Mouse (Mus musculus): ENCODE measurements around the gene Ugt1a8. TPM values are rescaled to one million over a fixed set of nuclear protein-coding genes. Genes with fewer than 3 reads are reported as not detected.
"Not testable (repeated sequence)": the region's sequence is repeated elsewhere in the genome, so short reads cannot be mapped to it uniquely, and the experiment has no call there.

The Ugt1a8 gene
- polyA plus RNA-seq (2012; ENCODE audit: insufficient read depth, insufficient read length, missing spikeins): 8.3 TPM in 1 of 2 replicates, not detected in the other

DNA sequence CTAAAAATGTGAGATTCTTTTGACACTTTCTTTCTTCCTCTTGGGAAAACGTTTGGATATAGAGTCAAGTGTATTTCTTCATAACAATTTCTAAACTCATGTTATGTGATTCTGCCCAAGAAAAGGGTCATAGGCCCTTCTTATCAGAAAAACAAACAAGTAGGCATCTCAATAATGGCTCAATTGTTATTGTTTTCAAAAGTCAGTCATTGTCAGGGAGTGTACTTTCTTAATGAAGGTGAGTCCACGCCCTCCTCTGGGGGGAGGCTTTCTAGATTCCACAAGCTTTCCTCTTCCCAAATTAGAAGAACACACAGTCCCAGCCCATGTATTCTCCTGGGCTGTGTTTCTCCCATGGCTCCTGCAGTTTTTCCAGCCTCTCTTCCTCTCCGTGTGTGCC is at the start of gene Ugt1a8:
Ugt1a8 (plus strand) TSS at position 301 of the 400 bp plus-strand sequence.
- TF ChIP-seq POLR2A (IDR thresholded peaks at IDR 0.05; ENCODE audit: borderline replicate concordance, low read depth, low read length) (no peak), CTCF (IDR thresholded peaks at IDR 0.05; ENCODE audit: low read depth, low read length) (no peak)
- peaks cover 6% of the 10 kb centered on the region for H3K4me1 ChIP-seq (ENCODE audit: control insufficient read depth, insufficient read depth, low read length)
- H3K4me3 ChIP-seq (ENCODE audit: insufficient read depth, low read length): no peak within 1 kb of the TSS
- H3K27ac ChIP-seq (ENCODE audit: insufficient read depth, low read depth, low read length): no peak within 1 kb of the TSS

DNA sequence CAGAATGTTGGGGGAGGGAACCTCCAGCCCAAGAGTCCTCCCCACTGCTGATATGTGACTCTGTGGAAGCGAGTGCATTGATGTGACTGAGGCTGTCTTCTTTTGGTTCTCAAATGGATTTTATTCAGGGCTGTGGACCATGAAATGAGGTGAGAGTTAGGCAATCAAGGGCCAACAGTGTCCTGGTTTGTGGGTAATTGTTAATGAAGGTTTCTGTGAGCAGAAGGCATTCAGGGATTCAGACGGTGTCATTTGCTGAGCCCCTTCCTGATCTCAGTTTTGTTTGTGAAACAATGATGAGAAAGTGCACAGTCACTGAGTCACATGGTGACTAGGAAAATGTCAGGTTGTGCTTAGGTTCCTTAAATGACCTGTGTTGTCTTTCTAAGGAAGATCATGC is 44.6 kb upstream of the Ugt1a8 start:
- peaks cover 10% of the 10 kb centered on the region for H3K4me1 ChIP-seq (ENCODE audit: control insufficient read depth, insufficient read depth, low read length)
- not testable (repeated sequence) for H3K27ac ChIP-seq (ENCODE audit: insufficient read depth, low read depth, low read length); H3K4me3 ChIP-seq (ENCODE audit: insufficient read depth, low read length)

DNA sequence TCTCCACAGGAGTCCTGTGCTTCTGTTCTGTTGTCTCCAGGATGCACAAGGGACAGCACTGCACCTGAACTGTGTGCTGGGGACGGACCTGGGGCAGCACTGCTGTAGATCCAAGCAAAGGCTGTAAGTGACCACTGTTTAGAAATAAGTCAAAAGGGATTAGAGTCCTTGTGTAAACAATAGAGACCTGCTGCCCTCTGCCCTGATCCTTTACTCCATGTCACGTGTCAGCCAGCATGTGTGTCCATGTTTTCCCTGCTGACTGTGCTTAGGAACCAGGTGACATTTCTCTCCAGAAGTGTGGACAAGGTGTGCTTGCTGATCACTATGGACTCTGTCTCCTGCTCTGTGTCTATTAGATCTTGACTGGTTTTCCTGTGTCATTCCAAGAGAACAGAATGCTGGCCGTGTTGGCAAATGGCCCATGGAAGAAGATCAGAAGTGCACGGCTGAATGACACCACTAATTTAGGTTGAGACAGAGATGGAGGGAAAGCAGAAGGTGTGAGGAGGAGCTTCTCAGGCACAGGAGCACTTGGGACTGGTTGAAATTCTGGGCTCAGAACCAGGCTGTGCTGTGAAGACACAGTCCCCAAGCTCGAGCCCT is 42.7 kb upstream of the Ugt1a8 start:
- H3K27ac ChIP-seq (ENCODE audit: insufficient read depth, low read depth, low read length); H3K4me3 ChIP-seq (ENCODE audit: insufficient read depth, low read length): not testable (repeated sequence)
- H3K4me1 ChIP-seq (ENCODE audit: control insufficient read depth, insufficient read depth, low read length): peaks cover 17% of the 10 kb centered on the region

DNA sequence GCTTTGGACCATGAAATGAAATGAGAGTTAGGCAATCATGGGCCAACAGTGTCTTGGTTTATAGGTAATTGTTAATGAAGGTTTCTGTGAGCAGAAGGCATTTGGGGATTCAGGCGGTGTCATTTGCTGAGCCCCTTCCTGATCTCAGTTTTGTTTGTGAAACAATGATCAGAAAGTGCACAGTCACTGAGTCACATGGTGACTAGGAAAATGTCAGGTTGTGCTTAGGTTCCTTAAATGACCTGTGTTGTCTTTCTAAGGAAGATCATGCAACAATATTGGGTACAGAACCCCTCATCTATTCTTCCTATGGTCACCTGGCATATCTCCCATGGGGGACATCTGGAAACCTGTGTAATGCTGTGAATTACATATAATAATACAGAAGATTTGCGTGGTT is 40.2 kb upstream of the Ugt1a8 start:
- H3K27ac ChIP-seq (ENCODE audit: insufficient read depth, low read depth, low read length); H3K4me3 ChIP-seq (ENCODE audit: insufficient read depth, low read length): not testable (repeated sequence)
- peaks cover 18% of the 10 kb centered on the region for H3K4me1 ChIP-seq (ENCODE audit: control insufficient read depth, insufficient read depth, low read length)

DNA sequence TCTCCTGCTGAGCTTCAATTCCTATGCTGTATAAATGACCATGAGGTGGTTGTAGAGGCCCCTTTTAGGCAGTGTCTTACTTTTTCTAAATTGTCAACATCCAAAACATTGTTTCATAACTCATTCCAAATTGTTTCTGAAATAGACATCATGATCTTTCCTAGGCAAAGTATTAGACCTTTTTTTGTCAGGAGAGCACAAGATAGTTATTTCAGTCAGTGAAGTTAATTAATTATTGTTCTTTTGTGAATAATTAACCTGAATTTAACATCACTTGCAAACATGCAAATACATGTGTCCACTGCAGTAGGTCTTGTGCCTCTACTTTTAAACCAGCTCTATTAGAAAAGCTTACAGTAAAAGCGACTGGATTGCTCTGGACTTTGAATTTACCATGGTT is 32.5 kb upstream of the Ugt1a8 start, which contains the start of gene Ugt1a10:
Ugt1a10 (plus strand) TSS at position 301 of the 400 bp plus-strand sequence.
- Histone ChIP-seq H3K4me1 (ENCODE audit: control insufficient read depth, insufficient read depth, low read length) (no peaks in the 10 kb centered on the region), H3K4me3 (ENCODE audit: insufficient read depth, low read length) (no peak within 1 kb of the TSS), H3K27ac (ENCODE audit: insufficient read depth, low read depth, low read length) (no peak within 1 kb of the TSS)
- TF ChIP-seq POLR2A (IDR thresholded peaks at IDR 0.05; ENCODE audit: borderline replicate concordance, low read depth, low read length) (no peak), CTCF (IDR thresholded peaks at IDR 0.05; ENCODE audit: low read depth, low read length) (no peak)

DNA sequence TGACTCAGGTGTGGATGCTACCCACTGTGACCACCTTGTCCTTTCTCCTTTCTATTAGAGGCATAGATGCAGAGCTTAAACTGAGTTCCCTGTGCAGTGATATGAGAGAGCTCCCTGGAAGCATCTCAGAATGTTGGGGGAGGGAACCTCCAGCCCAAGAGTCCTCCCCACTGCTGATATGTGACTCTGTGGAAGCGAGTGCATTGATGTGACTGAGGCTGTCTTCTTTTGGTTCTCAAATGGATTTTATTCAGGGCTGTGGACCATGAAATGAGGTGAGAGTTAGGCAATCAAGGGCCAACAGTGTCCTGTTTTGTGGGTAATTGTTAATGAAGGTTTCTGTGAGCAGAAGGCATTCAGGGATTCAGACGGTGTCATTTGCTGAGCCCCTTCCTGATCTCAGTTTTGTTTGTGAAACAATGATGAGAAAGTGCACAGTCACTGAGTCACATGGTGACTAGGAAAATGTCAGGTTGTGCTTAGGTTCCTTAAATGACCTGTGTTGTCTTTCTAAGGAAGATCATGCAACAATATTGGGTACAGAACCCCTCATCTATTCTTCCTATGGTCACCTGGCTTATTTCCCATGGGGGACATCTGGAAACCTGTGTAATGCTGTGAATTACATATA is 21.0 kb upstream of the Ugt1a8 start:
- not testable (repeated sequence) for H3K4me1 ChIP-seq (ENCODE audit: control insufficient read depth, insufficient read depth, low read length); H3K27ac ChIP-seq (ENCODE audit: insufficient read depth, low read depth, low read length); H3K4me3 ChIP-seq (ENCODE audit: insufficient read depth, low read length)

DNA sequence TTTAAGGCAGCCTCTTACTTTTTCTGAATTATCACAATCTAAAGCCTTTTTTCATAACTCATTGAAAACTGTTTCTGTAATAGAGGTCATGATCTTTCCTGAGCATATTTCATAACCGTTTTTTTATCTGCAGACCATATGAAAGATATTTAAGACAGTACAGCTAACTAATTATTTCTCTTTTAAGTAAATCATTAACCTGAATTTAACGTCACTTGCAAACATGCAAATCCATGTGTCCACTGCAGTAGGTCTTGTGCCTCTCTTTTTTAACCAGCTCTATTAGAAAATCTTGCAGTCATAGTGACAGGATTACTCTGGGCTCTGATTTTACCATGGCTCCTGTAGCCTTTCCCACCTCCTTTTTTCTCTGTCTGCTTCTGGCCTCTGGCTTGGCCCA is 17.1 kb upstream of the Ugt1a8 start, which contains the start of gene Ugt1a9:
Ugt1a9 (plus strand) TSS at position 306 of the 400 bp plus-strand sequence.
- Histone ChIP-seq H3K4me3 (ENCODE audit: insufficient read depth, low read length) (no peak within 1 kb of the TSS), H3K4me1 (ENCODE audit: control insufficient read depth, insufficient read depth, low read length) (peaks cover 3% of the 10 kb centered on the region; the same call in 1 of the 2 replicates), H3K27ac (ENCODE audit: insufficient read depth, low read depth, low read length) (no peak within 1 kb of the TSS)
- TF ChIP-seq CTCF (IDR thresholded peaks at IDR 0.05; ENCODE audit: low read depth, low read length) (no peak), POLR2A (IDR thresholded peaks at IDR 0.05; ENCODE audit: borderline replicate concordance, low read depth, low read length) (no peak)

DNA sequence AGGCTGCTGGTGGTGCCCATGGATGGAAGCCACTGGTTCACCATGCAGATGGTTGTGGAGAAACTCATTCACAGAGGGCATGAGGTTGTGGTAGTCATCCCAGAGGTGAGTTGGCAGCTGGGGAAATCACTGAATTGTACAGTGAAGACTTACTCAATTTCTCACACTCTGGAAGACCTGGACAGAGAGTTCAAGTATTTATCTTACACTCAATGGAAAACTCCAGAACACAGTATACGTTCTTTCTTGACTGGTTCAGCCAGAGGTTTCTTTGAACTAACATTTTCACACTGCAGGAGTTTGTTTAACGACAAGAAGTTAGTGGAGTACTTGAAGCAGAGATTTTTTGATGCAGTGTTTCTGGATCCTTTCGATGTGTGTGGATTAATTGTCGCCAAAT is 16.7 kb upstream of the Ugt1a8 start:
- TF ChIP-seq CTCF (IDR thresholded peaks at IDR 0.05; ENCODE audit: low read depth, low read length): no peak
- TF ChIP-seq POLR2A (IDR thresholded peaks at IDR 0.05; ENCODE audit: borderline replicate concordance, low read depth, low read length): no peak
- H3K4me1 ChIP-seq (ENCODE audit: control insufficient read depth, insufficient read depth, low read length): peaks cover 3% of the 10 kb centered on the region; the same call in 1 of the 2 replicates
- no peak overlapping the region for H3K4me3 ChIP-seq (ENCODE audit: insufficient read depth, low read length)
- H3K27ac ChIP-seq (ENCODE audit: insufficient read depth, low read depth, low read length): no peak overlapping the region

DNA sequence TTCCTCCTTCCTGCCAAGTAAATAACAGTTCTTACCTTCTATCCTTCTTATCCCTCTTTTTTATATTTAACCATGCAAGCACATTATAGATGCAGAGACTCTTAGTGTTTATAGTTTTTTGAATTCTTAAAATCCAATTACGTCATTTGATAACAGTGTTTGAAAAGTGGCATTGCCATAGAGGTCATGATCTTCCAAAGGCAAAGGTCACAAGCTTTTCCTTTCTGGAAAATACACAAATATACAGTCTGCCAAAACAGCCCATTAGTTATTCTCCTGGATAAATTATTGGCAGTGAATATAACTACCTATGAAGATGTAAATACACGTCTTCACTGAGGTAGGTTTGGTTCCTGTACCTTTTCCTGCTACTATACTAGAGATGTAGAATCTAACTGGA is 13.1 kb upstream of the Ugt1a8 start:
- no peak overlapping the region for H3K27ac ChIP-seq (ENCODE audit: insufficient read depth, low read depth, low read length)
- H3K4me1 ChIP-seq (ENCODE audit: control insufficient read depth, insufficient read depth, low read length): peaks cover 14% of the 10 kb centered on the region
- TF ChIP-seq CTCF (IDR thresholded peaks at IDR 0.05; ENCODE audit: low read depth, low read length) (no peak), POLR2A (IDR thresholded peaks at IDR 0.05; ENCODE audit: borderline replicate concordance, low read depth, low read length) (no peak)
- H3K4me3 ChIP-seq (ENCODE audit: insufficient read depth, low read length): no peak overlapping the region

DNA sequence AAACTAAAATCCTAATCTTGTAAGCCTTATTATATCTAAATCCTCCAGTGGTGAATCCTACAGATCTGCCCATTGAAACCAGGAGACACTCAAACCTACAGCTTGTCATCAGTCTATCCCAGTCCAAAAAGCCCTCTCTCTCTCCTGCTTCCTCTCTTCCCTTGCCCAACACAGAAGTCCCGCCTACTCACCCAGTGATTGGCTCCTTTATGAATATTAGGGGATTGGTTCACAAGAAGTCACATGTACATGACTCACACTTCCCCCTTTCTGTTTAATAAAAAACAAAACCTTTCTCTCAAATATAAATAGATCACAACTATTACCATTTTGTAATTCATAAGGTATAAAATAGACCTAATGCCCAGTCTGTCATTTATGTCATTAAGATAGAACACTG is 10.5 kb upstream of the Ugt1a8 start:
- no peak overlapping the region for H3K4me3 ChIP-seq (ENCODE audit: insufficient read depth, low read length)
- peaks cover 28% of the 10 kb centered on the region for H3K4me1 ChIP-seq (ENCODE audit: control insufficient read depth, insufficient read depth, low read length)
- TF ChIP-seq POLR2A (IDR thresholded peaks at IDR 0.05; ENCODE audit: borderline replicate concordance, low read depth, low read length) (no peak), CTCF (IDR thresholded peaks at IDR 0.05; ENCODE audit: low read depth, low read length) (no peak)
- H3K27ac ChIP-seq (ENCODE audit: insufficient read depth, low read depth, low read length): no peak overlapping the region

DNA sequence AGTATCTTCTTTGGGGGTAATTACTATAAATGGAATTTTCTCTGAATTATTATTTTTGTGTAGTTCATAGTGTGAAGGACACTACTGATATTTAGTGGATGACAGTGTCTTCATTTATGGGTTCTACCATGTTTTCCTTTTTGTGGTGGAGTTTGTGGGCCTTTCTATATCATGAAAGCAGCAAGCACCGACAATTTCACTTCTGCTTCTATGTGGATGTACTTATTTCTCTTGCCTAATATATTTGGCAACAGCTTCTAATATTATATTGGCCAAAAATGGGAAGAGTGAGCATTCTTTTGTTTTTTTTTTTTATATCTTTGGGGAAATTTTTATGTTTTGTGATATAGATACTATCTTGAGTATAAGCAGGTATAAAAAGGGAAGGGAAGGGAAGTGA is 5.9 kb upstream of the Ugt1a8 start:
- Histone ChIP-seq H3K27ac (ENCODE audit: insufficient read depth, low read depth, low read length) (peak overlapping the region; percentile 92), H3K4me1 (ENCODE audit: control insufficient read depth, insufficient read depth, low read length) (peaks cover 32% of the 10 kb centered on the region), H3K4me3 (ENCODE audit: insufficient read depth, low read length) (no peak overlapping the region)
- no peak for TF ChIP-seq POLR2A (IDR thresholded peaks at IDR 0.05; ENCODE audit: borderline replicate concordance, low read depth, low read length)
- TF ChIP-seq CTCF (IDR thresholded peaks at IDR 0.05; ENCODE audit: low read depth, low read length): no peak

Data from bone marrow macrophage, adult 2 months (primary cell).